Mouse (Mus musculus): ENCODE results near the gene Serhl.

- TF ChIP-seq CTCF (IDR thresholded peaks at IDR 0.05; ENCODE audit: low read depth, low read length) (no peak), POLR2A (IDR thresholded peaks at IDR 0.05; ENCODE audit: extremely low read depth, insufficient read depth, low read length) (no peak)
These were observed 46.0 kb upstream of the Serhl start for GRCm38 (mm10) chr15:83043362-83043708.
